14 mouse cellular contexts compared by ENCODE assay signal in the genomic region with DNA sequence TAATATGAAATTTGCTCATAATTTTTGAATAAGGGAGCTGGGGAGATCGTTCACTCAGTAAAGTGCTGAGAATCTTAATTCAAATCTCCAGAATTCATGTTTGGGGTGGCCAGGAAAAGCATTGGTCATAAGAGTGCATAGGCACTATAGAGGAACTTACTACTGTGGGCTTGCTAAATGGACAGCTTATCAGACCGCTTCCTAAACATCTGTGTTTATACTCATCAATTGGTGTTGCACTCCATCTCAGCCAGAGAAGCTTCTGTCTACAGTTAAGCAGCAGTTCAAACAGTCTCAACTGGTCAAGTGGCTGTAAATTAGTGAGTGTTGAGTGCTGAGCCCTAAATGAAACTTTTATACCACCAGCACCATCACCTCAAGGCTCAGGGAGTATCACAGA.
"Had no signal": no experiment of that assay in that cellular context is flagged by ENCODE, and none has a peak within 500 bp of the region (broad histone marks: within the 10 kb centered on the region; RNA-seq: fewer than 3 reads in every experiment).

No protein-coding gene starts in this region.

- ATAC-seq: intestine, postnatal 0 days; lung, postnatal 0 days; midbrain, embryonic 13.5 days had no signal

- H3K4me3 ChIP-seq: limb, embryonic 15.5 days; midbrain, embryonic 13.5 days; neural tube, embryonic 15.5 days had no signal

- H3K4me1 ChIP-seq: limb, embryonic 15.5 days; midbrain, embryonic 13.5 days; neural tube, embryonic 15.5 days had no signal

- DNase-seq: kidney, adult 8-10 months; kidney, postnatal 25 days; layer of hippocampus, adult 9-11 months; layer of hippocampus, postnatal 36 days; lung, adult 2 months; lung, postnatal 36 days; right cerebral cortex, adult 18-20 months; thymus, adult 18-20 months; thymus, postnatal 14 days had no signal

- H3K36me3 ChIP-seq: limb, embryonic 15.5 days; midbrain, embryonic 13.5 days; neural tube, embryonic 15.5 days had no signal

- H3K27me3 ChIP-seq: limb, embryonic 15.5 days; midbrain, embryonic 13.5 days; neural tube, embryonic 15.5 days had no signal

- H3K9me3 ChIP-seq: limb, embryonic 15.5 days; midbrain, embryonic 13.5 days; neural tube, embryonic 15.5 days had no signal
